Mouse (Mus musculus) left cerebral cortex, adult 8-10 months (tissue): ENCODE results near the gene Zdhhc25. TPM values are rescaled to one million over a fixed set of nuclear protein-coding genes. Genes with fewer than 3 reads are reported as not detected.
A peak's percentile ranks its signal among the peaks of the same experiment; 100 is the strongest.

Experiments used
- DNase-seq, 2 experiments: peaks; one replicate each; pipeline ENCODE4 v3.0.0; 2022; ENCODE audit warnings: low spot score in 2 of 2
- total RNA-seq, 4 experiments: library from RNA; stranded (reverse); gene quantifications; 2 replicates each; pipeline ENCODE4 v1.2.4; 2022

Zdhhc25 gene
- total RNA-seq, 4 experiments from 2014 or later: not detected

GRCm38 (mm10) chr15:88628801-88629356, 28.8 kb downstream of the Zdhhc25 start:
- no peak for DNase-seq

- DNase-seq: no peak
Observed at GRCm38 (mm10) chr15:88635205-88635604, 35.1 kb downstream of the Zdhhc25 start.

- DNase-seq: peak; percentile 34 to 83
Observed at GRCm38 (mm10) chr15:88651019-88651418, 50.9 kb downstream of the Zdhhc25 start.

Other genes with a start within 250 kb of the Zdhhc25 start
- gene Brd1, start 133.9 kb downstream of the Zdhhc25 start, total RNA-seq: 10 to 100 TPM; 49.0 to 55.6 (median 53.4) TPM
- 10 to 100 TPM in 3 of 4 experiments, 1 to 10 TPM in 1; 8.5 to 11.5 (median 10.9) TPM for gene Zbed4, start 151.4 kb downstream of the Zdhhc25 start, total RNA-seq
- gene Alg12, start 219.0 kb downstream of the Zdhhc25 start, total RNA-seq: 10 to 100 TPM; 13.4 to 14.3 (median 14.2) TPM
- gene Creld2, start 219.3 kb downstream of the Zdhhc25 start, total RNA-seq: 10 to 100 TPM; 16.4 to 22.3 (median 17.2) TPM